Mouse (Mus musculus) Muller cell, postnatal 12 days (primary cell): ENCODE measurements at regions not wholly inside any gene's neighbourhood (a gene's known extent, or its start where the extent isn't known, plus 50 kb on each side); places are given as distances from the start of the nearest gene placed in this dataset.

ENCODE experiments used
- DNase-seq: peaks from one replicate; pipeline ENCODE4 v3.0.0-alpha.2; 2015; ENCODE audit errors: inconsistent ontology term

DNA sequence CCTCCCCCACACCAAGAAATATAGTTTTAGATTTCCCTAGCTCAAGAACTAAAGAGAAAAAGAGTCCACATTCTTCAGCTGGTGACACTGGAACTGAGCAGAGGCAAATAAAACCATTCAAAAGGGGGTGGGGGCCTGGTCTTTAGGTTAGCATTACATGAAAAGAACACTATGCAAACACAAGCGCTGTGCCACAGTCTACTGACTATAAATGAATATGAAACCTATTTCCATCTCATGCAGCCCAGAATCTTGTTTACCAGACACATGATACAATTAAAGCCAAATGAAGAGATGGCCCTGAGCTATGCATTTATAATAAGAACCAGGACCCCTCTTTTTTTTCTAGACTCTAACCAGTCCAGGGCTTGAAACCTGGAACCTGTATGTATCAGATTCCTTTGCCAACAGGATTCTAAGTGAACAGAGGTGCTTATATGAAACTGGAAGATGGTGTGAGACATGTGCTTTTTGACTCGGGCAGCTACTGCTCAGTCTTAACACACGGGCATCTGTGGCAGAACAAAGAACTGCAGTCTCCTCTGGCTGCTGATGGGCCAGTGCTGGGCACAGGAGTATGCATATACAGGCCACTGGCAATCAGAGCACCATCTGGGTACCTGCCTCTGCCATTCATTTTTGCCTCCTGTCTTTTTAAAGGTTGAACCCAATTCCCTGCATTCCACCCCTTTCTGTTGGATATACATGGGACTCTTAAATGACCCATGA, 308.5 kb downstream of the Sox4 start:
- DNase-seq = no peak

DNA sequence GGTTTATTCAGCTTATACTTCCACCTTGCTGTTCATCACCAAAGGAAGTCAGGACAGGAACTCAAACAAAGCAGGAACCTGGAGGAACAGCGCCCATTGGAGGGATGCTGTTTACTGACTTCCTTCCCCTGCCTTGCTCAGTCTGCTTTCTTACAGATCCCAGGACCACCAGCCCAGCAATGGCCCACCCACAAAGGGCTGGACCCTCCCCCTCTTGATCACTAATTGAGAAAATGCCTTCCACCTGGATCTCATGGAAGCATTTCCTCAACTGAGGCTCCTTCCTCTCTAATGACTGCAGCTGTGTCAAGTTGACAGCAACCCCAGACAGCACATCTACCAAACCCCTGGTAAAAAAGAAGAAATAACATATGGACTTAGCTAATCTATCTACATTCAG, 312.7 kb downstream of the Sox4 start:
- no peak for DNase-seq

DNA sequence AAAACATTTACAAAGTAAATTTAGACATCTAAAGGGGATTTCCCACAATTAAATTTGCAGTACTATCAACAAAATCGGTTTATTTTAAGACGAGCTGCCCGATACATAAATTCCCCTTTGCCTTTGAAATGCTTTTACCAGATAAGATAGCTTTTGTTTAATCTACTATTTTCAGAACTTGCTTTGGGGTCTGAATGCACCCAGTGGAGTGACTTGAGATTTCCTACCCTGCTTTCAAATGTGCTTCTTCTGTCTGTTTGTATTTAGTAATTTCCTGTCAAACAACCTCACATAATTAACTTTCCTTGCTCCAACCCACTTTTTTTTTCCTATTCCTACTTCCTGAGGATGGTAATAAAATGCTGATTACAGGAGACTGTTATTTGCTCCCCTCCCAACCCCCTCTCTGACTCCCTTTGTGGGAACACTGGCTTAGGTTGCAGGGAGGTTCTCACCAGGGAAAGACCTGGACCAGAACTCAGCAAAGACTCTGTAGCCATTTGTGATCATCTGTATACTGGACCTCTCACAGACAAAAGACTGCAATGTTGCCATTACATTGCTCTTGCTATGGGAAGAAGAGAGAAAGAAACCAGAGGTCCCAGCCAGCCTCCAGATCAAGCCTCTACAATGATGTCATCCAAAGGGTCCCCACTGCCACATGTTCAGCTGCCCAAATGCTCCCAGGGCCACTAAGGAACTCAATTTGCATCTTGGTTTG, 318.1 kb downstream of the Sox4 start:
- no peak for DNase-seq

DNA sequence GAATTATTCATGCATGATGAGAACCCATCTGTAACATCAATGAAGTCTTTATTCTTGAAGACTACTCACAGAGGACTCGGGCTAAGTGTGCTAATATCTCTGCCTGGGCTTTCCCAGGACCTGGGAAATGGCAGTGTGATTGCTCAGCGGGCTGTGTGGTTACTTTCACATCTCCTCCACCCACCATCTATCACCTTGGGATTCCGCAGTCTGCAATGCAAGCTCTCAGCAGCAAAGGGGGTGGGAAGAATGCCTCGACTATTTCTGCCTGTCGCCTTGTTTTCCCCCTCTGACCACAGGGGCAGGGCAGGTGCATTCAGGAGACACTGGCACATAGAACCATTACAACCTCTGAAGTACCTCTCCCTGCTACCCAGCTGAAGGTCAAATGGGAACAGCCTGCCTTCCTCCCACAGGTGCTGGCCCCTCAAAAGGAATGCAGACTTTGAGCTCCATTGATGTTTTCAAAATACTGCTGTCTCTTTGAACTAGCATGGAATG, 319.9 kb downstream of the Sox4 start:
- peak; percentile 70 for DNase-seq

DNA sequence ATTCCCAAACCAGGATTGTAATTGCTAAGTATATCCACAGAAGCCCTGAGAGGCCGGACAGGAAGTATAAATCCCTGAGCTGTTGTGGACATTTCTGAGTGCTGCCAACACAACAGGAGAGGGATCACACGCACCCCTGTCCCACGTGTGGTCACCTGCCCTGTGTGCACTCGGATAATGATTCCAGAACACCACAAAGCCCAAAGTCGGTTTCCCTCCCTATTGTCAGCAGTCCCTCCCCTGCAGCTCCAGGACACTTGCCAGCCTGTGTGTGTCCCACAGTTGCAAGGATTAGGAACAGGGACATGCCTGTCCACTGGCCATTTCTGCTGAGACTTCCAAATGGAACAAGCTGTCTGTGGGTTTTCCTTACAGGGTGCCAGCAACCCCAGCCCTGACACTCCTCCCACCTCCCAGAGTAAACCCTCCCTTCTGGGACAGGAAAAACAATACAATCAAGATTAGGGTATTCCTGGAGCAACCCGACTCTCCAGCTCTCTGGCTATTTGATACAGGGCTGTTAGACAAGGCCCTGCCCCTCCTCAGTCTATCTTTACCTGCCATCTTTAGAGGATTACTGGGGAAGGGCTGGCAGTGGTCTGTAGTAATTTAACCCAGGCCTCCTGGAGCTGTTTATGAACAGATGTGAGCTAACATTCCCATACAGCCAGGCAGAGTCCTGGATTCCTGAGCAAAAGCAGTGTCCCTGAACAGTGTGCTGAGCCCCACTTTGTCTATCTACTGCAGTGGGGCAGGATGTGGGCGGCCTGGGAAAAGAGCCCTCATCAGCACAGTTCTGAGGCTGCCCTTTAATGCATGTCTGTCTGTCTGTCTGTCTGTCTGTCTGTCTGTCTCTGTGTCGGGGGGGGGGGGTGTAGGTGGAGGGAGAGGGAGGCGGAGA, 323.8 kb downstream of the Sox4 start:
- DNase-seq = peak; percentile 66

DNA sequence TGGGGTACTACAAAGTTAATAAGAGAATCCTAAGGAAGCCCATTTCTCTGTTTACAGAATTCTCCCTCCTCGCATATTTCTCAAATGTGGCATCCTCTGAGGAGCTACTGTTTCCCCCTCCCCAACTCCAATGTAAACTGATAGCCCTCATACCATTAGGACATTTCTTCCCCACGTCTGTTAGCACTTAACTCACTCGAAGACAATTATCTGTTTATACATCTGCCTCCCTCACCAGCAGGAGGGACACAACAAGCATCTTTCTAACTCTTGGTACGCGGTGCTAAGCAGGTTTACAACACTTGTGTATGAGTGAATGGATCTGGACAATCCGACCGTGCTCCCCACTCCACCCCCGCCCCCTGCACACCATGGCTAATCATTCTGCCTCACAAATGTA, 324.8 kb downstream of the Sox4 start:
- no peak for DNase-seq

DNA sequence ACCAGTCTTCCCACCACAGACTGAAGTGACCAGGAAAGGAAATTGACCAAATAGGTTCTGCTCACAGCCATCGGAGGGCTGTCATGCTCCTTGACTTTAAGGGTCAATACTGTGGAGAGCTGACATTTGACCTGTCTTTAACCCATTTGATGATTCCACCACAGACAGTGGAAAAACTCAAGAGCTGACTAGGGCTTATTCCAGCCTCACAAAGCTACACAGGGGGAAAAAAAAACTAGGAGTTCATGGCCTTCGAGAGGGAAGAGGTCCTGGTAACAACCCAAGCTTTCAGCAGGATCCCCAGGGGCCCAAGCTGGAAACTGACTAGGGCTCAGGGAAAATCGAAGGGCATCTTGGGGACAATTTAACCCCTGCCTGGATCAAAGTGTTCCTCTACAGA, 334.6 kb downstream of the Sox4 start:
- DNase-seq = no peak

DNA sequence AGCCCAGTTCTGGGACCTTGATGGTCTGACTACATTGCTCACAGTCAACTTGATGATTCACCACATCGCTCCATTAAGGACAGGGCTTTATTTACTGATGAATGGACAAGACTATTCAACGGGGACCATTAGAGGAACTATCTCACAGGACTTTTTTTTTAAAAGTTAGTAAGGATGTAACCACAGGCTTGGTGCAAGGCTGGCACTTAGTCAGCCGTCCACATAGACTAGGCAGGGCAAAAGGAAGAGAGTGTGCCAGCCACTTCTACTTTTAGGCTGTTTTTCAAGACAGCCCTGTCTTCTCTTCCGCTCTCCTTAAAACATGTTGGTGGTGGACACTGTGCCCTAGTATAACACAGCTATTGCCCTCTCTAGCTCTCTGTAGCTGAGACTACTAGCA, 336.0 kb downstream of the Sox4 start:
- DNase-seq = peak; percentile 45

DNA sequence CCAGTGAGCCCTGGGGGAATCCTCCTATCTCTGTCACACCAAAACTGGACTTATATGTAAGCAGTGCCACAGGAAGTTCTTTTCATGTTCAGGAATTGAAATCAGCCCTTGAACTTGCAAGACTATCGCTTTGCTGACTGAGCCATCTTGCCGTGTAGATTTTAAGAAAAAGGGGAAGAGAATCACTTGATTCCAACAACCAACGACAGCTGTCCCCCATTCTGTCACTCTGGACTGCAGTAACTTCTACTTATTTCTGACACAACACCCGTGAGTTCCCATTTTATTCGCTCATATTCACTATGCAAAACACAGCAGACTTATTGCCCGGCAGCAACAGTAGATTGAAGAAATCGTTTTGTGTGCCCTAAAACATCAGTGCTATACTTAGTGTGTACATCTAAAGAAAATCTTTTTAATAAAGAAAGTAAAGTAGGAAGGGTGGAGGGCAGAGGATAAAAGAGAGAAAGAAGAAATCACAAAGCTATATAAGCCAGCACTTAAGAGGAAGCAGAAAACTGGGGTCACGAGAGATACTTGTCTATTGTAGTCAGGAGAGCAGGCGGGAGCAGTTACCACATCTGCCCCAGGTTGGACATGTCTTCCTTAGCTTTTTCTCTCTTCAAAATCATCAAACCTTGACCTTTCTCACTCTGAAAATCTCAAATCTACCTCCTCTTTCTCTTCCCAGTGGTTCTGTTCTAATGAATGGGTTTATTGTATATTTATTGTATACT, 336.7 kb downstream of the Sox4 start:
- no peak for DNase-seq

DNA sequence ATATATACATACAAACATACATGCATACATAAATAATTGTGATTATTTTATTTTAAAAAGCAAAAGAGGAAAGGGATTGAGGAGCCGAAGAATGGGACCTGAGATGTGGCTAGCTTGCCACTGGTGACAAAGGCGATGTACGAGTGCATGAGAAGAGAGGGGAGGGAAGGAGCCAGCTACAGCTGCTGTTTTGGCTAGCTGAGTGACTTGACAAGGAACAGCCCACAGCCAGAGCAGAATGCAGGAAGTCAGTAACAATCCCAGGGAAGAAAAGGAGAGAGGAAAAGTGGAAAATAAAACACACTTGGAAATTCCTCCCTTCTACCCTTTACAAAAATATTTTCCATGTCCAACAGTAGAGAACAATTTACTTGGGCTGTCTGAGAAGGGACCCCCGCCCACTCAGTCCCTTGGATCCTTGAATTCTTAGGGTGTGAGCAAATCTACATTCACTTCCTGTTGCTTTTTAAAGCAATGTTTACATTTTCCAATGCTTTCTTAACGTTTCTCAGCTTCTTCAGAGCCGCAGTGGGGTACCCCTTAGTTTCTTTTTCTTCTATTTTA, 345.9 kb downstream of the Sox4 start:
- no peak for DNase-seq

DNA sequence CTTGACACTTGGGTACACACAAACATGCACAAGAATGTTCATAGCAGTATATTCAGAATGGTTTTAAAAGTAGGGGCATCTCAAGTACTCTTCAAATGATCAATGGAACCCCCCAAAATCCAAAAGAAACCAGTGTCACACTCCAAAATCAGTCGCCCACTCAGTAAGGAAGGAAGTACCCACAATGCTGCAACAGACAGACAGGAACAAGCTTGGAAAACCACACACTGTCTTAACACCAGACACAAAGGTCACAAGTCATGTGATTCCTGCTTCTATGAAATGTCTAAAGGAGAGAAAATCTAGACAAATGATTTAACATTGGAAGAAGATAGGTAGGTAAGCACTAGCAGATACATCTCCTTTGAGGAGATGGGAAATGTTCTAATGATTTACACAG, 346.9 kb downstream of the Sox4 start:
- no peak for DNase-seq

DNA sequence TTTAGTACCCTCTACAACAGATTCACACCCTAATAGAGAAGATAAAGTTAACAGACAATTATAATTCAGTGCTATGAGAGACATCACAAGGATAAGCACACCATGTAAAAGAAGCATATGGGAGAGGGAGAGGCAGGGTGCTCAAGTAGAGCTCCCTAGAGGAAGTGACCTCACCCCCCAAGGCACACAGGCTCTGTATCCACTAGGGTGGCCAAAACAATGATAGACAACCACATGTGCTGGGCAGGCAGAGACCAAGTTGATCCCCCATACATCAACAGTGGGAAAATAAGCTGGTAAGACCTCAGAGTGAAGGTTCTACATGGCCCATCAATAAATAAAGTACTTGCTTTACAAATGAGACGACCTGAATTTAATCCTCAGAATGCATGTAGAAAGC, 347.7 kb downstream of the Sox4 start:
- no peak for DNase-seq

DNA sequence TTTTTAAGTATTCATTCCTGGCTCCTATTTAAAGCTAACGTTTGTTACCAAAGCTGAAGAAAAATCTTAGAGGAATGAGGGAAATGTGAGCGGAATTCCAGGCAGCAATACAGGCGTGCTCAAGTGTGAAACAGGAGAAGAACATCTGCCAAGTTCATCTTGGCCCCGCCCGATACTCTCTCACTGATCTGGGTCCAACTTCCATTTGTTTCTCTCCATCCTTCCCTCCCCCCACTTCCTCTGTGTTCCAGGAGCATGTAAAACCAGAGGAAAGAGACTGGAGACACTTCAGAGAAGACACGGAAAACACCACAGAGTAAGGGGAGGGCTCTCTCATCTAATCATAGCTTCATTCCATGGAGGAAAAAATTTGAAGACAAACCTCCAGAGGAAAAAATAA, 346.7 kb downstream of the Gm11361 start:
- peak; percentile 77 for DNase-seq

DNA sequence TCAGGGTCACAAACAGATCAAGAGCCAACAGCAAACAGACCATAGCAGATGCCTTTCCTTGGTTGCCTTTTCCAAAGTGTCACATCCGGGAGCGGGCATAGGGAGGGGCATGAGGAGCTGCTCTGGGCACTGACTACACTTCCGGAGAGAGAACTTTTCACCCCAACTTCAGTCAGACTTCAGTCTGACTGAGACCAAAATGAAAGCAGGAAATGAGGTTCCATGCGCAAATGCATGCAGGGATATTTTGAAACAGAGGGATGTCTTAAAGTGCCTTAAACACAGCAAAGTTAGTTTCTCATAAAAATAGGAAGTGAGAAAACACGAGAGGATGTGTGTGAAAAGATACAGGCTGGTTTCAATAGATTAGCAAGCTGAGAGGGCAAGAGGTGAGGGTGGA, 343.5 kb downstream of the Gm11361 start:
- DNase-seq = no peak

DNA sequence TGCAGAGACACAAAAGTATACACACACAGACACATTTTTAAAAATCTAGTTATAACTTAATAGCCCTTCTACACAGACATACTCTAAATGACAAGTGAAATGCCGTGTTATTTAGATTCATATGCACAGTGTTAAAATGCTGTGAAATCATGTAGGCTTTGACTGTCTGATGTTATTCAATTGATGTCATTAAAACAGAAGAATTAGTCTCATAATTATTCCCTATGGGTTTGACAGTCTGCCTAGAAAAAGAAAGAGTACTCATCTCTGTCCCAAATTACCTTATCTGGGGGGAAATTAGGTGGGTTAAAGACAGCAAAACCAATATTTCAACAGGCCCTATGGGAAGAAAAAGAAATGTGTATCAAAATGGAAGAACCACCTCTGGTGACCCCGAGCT, 339.0 kb downstream of the Gm11361 start:
- DNase-seq = no peak

DNA sequence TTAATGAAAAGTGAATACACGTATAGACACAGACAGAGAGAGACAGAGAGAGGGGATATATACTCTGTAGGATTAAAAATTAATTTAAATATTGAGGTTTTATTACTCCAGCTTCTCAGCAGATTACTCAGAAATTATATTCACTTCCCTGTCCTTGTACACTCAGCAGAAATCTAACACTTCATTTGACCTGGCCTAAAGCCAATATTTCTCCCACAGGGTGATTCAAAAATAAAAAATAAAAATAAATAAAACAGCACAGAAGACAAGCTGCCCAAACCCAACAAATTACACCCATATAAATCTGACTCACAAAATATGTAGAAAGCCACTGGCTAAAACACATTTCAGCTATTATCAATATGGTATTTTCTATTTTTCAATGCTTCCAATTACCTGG, 334.8 kb downstream of the Gm11361 start:
- no peak for DNase-seq

DNA sequence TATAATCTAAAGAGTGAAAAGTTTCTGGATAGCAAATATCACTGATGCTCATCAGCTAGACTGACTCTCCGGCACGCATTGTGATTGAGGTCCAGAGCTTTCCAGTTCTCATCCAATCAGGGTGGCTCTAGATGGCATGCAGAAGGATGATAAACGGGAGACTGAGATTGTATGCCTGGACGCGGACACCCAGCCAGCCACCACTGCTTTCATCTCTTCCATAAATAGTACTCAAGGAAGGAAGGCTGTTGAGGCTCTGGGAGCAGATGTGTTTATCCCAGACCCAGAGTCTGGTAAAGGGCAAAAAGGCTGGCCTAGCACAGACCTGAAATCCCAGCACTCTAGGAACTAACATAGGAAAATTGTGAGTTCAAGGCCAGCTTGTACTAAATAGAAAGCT, 330.6 kb downstream of the Gm11361 start:
- no peak for DNase-seq

DNA sequence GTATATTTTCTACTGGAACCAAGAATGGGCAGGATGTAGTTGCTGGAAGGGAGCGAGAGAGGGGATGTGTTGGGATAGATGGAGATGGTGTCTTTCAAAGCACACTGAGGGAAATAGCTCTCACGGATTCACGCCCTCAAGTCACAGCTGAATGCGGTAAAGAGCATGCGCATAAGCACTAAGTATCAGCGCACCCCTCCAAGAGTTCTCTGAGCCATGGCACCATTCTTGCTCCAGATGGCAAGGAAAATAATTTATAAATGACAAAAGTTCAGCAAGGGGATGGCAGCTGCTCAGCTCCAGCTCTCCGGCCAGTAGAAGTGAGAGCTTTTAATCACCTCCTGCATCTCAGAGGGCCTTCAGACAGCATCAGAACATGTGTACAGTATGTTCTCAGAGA, 329.4 kb downstream of the Gm11361 start:
- no peak for DNase-seq

DNA sequence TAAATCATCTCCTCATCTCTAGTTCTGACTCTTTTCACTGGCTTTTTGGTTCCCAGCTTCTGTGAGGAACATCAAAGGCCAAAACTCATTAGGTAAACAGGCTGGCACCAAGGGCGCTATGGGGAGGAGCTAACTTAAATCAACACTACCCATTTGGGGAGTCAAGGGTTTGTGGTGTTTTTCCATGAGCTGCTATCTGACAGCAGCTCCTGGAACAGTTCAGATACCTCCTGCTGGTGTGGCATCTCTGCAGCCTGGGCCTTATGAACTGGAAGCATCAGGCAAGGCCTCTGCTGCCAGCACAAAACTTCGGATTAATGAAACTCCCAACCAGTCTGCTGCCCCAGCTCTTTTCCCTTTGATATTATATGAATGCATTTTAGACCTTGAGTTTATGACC, 328.8 kb downstream of the Gm11361 start:
- DNase-seq = no peak

DNA sequence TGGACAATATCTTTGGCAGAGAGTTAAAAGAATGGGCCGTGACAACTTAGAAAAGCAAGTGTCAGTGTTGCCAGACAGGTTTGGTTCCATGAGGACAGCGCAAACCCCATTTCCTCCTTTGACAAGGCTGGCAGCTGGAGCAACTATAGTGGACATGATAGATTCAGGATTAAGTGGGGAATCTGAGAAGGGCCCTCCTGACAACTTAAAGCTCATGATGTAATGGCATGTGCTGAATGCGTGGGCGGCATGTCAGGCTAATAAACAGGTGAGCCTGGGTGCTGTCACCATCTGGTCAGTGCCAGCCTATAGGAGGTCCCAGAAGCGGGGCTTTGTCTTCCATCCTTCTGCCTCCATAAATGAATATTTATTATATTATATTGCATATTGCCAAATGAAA, 326.3 kb downstream of the Gm11361 start:
- no peak for DNase-seq

DNA sequence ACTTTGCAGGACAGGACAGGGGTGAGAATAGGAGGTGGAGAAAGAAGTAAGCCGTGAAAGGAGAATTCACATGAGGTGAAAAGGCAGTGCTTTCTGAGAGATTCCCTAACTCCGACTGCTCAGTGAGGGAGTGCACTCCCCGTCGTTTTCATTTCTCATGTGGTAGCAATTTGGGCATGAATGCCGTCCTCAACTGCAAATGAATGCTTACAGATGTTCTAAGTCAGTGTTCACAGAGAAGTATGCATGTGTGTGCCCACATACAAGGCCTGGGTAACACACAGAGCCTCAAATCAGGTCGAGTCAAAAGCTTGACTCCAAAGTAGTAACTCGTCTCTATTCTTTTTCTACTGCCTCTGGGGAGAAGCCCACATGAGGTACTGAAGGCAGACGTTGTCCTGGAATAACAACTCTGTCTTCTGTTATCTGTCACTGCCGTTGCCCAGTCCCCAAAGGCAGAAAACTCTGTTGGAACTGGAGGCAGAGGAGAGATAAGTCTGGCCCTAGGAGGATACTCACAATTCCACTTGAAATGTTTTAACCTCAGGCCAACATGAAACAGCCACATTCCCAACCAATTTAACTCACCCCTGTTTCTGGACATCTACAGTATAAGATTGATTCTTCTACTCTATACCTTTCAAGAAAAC, 318.0 kb downstream of the Gm11361 start:
- no peak for DNase-seq
